Mouse (Mus musculus): ENCODE measurements around the gene 4930404H24Rik. TPM values are rescaled to one million over a fixed set of nuclear protein-coding genes. Genes with fewer than 3 reads are reported as not detected.

Gene 4930404H24Rik
- total RNA-seq, 2 experiments from 2014 or later: not detected

DNA sequence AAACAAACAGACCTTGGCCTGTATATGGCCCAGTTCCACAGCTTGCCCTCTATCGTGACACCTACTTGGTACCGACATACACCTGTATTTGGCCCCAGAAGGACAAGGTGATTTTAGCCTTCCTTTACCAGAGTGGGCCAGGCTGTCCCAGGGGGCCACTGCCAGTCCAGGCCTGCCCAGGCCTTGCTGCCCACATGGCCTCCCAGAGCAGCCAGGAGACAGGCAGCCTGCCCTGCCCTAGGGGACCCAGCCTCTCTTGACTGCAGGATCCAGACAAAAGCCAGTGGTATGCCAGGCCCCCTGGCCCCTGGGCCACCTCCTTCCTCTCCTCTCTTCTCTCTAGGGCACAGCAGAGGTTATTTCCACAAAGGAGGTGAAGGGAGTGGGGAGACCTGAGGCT, 15.4 kb downstream of the 4930404H24Rik start:
- no peak for ATAC-seq (replicated peaks; ENCODE audit: poor library complexity)

DNA sequence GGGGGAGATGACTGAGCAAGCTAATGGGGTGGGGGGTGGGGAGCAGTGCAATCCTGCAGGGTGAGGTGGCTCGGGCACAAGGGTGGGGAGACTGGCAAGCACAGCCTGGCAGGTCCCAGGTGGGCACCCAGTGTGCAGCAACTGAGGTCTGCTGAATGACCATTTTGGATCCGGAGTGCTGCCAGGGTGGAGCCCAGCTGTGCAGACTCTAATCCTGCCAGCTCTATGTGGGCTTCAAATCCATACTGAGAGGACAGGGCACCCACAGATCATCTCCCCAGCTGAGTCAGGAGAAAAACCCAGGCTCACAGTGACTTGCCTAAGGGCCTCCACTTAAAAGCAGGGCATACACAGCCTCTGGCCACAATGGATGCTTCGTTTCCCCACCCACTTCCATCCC, 15.8 kb downstream of the 4930404H24Rik start:
- no peak for ATAC-seq (replicated peaks; ENCODE audit: poor library complexity)

DNA sequence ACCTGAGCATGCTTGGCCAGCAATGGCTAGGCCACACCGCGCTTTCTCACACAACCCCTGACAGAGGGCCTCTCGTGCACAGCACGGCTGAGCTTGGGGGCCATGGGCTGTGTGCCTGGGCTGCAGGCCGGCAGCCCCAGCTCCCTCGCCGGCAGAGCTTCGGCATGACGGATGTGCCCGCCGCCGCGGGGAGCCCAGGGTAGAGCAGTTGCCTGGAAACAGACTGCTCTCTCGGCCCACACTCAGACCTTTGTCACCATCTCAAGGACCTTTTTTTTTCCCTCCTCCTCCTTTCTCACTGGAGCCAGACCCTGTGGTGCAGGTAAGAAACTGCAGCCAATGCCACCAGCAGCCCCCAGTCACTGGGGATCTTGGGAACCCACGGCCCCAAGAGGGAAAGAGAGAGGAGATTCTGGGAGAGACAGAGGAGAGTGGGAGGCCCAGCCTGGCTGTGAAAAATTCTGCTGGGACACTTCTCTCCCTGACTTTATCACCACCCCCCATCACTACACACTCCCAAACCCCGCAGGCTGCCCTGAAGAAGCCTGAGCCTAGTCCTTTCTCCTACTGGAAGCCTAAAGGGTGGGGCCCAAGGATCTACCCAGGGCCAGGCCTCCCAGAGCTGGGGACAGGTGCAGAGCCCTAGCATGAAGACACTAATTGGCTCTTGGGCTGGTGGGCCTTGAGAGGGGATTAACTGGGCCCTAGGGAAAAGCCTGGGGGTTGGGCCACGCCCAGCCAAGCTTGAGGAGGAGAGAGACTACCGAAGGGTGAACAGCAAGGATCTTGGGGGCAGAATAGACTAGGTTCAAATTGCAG, 16.8 kb downstream of the 4930404H24Rik start:
- no peak; the same call in 1 of the 2 replicates for ATAC-seq (replicated peaks; ENCODE audit: poor library complexity)

DNA sequence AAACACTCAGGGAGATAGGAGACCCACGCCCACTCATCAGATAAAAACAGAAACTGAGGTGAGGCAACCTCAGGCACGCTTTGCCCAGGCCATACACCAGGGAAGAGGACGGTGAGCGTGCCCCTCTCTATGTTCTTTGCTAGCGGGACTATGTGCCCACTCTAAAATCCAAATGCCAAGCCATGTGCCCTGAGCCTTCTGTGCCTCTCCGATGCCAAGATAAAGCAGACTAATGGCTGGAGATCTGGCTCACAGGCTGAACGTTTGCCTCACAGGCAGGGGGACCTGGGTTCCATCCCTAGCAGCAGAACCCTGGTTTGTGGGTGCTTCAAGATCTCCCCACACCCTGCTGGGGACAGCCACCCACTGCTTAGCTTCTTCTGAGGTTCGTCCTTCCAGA, 17.5 kb downstream of the 4930404H24Rik start:
- no peak for ATAC-seq (replicated peaks; ENCODE audit: poor library complexity)

DNA sequence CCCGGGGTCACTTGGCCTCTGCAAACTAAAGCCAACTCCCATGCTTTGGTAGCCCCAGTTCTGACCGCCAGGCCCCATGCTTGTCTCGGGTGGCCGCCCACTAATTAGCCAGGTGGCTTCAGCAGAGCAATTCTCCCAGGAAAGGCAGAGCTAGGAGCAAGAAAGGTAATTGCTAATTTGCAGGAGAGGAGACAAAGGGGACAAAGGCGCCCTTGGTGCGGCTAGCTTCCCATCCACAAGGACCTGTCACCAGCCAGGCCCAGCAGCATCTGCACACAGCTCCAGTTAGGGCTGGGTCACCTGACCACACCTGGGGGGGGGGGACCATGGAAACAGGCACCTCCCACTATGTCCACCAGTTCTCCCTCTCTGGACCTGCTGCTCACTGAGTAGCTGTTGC, 19.0 kb downstream of the 4930404H24Rik start:
- no peak for ATAC-seq (replicated peaks; ENCODE audit: poor library complexity)

DNA sequence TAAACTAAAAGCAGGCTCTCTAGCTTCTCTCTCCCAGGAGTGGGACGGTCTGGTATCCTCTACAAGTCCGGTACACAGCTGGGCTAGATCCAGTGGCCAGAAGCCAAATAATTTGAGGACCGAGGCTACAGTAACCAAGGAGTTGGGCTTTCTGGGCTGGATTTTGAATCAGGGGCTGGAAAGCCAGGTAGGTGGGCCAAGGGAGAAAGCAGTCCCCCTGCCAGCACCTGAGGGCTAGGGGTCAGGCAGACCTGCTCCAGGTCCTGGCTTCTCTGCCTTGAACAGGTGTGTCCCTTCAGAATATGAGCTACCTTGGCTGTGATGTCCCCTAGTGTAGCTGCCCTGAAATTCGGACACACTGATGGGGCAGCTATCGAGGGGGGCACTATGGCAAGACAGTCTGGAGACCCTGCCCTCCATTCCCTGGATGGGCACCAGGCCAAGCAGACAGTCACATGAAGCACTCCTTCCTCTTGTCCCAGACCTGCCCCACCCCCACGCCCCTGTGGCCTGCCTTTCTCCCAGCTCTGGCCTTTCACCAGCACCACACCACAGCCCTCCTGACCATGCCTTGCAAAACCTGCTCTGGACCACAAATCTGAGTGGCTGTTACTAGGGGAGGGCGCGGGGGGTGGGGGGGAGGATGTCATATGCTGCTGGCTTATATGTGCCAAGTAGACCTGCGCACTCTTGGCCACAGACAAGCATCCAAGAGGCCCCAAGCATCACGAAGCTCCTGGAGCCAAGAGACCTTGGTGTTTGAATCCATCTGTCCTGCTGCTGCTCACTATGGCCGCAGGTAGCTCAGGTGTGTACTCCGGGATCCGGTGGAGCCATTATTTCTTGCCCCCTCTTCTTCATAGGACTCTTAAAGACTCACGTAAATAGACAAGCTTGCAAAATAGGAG, 20.1 kb downstream of the 4930404H24Rik start:
- peak; percentile 20; the same call in 1 of the 2 replicates for ATAC-seq (replicated peaks; ENCODE audit: poor library complexity)

DNA sequence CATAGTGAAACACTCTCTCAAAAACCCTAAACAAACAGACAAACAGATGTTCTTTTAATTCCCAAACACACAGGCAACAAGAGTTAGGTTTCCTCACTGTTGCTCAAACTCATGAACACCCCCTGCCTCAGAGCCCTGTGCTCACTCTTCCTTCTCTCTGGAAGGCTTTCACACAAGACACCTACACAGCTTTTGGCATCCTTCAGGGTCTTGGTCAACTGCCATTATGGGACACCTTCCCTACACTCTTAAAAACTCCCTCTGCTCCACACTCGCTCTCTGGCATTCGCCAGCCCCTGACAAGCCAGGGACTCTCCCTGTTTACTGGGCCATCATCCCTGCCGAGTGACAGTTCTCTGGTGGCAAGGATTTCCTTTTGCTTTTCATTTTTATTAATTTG, 21.4 kb downstream of the 4930404H24Rik start:
- no peak for ATAC-seq (replicated peaks; ENCODE audit: poor library complexity)

DNA sequence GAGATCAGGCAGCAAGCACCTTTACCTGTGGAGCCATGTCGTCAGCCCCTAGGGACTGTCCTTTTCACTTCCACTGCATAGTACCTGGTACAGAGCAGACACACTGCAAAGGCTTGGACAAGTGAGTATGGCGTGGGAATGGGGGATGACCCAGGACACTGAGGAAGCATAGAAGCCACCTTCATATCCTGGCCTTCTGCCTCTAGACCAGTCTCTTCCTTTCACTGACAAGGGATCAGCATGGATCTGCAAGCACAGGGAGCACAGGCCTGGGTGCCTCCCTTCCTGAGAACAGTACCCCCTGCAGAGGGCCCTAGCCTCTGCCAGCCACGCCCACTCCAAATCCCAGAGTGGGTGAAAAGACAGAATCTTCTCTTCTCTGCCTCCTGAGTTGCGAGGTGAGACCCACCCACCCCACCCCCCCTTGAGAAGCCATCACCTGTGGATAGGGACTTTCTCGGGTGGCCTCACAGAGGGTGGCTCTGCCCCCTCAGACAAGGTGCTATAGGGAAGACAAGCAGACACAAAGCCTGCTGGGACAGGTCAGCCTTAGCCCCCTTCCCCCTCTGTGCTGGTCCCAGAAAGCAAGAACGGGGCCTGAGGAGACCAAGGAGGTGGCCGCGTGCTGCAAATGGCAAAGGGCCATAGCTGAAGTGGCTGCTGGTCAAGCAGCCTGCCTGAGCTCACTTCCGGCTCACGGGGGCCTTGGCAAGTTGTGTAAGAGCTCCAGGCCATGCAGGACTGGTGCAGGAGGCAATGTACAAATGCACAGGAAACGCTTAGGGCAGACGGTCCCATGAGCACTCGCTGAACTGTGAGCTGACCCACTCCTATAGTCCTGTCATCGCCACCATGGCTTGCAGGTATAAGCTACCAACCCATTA, 22.1 kb downstream of the 4930404H24Rik start:
- ATAC-seq (replicated peaks; ENCODE audit: poor library complexity): 0 out of 2 replicates have a peak, but pooled peaks have one; percentile 27

DNA sequence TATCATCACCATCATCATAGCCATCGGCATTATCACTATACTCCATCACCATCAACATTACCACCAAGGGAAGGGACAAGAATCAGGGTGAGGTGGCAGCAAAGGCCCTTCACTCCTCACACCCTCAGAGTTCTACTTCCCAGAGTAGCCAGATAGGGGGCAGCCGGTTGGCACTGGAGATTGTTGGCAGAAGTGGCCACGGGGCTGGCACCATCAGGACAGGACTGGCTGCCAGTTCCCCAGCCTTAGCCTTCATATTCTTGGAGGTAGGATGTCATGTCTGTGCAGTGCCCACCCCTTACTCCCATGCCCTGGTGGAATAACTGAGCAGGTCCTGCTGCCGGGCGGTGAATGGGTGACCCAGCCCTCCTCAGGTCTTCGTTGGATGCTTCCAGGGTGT, 23.0 kb downstream of the 4930404H24Rik start:
- ATAC-seq (replicated peaks; ENCODE audit: poor library complexity): no peak

DNA sequence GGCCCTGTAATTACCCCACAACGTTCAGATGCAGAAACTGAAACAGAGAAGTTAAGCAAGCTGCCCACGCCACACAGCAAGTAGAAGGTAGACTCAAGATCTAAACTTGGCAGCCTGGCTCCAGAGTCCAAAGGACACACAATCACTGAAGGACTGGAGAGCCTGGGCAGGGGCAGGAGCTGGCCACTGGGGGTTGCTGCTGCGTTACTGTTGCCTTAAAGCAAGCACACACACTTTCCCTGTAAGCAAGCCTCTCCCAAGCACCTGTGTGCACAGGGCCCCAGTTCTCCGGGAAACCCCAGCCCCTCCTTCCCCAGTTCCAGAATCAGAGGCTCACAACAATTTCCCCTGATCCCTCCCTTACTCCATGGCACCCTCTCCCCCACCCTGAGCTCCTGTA, 24.4 kb downstream of the 4930404H24Rik start:
- no peak; the same call in 1 of the 2 replicates for ATAC-seq (replicated peaks; ENCODE audit: poor library complexity)

DNA sequence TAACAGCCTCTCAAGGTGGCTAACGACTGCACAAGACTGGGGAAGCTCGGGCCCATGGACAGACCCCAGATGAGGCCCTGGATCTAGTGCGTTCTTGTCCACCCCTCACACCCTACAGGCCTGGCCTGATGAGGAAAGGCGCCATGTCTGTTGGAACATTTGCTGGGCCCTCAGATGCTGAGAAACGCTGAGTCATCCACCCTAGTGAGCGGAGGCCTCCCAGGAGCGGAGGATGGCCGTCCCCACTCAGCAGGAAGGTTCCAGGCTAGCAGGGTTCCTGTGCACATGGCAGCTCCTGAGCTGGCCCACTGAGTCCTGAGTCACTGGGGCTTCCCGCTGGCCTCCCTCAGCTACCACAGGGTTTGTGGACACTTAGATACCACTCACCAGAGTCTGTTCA, 27.5 kb downstream of the 4930404H24Rik start:
- ATAC-seq (replicated peaks; ENCODE audit: poor library complexity): peak; percentile 47

DNA sequence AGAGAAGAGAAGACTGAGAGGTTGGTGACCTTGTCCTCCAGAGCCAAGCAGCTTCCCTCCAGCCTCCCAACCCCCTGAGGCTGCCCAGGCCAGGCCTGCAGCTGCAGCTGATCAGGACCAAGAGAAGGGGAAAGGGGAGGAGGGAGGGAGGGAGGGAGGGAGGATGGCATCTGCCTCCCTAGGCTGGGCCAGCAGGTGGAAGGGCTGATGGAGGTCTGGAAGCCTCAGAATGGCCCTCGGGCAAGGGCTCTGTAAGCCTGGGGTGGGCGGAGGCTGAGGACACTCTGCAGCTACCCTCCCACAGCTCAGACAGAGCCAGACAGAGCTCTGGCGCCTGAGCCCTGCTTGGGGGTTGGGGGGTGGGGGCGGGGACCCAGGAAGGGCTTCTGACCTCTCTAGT, 29.7 kb downstream of the 4930404H24Rik start:
- no peak for ATAC-seq (replicated peaks; ENCODE audit: poor library complexity)

DNA sequence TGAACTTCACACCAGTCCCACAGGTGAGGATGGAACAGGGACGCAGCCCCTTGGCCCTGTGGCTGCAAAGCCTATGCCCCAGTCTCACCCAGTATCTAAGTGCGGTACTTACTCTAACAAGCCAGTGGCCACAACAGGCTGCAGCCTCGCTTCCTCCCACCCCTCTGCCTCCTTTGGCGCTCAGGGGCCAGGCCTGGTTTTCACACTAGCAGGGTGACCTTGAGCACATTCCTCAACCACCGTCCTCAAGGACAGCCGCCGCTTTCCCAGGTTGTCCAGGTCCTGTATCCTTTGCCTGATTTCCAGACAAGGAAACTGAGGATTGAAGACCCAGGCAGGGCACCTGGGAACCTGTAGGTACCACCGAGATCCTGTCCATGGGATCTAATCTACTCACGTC, 30.6 kb downstream of the 4930404H24Rik start:
- ATAC-seq (replicated peaks; ENCODE audit: poor library complexity): no peak

DNA sequence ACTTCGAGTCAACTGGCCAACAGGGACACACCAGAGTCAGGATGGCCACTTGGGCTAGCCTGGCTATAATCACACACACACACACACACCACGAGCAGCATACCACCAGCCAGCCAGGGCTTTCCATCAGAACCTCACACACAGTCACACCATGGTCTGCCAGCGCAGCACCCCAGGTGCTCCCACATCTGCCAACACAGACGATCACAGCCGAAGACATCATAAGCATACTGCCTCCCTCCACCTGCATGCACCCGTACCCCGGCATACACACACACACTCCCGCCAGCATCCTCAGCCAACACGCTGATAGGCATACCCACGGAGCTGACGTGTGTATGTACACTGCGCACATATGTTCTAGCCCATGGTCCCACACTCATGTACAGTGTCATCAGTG, 31.1 kb downstream of the 4930404H24Rik start:
- ATAC-seq (replicated peaks; ENCODE audit: poor library complexity): no peak

DNA sequence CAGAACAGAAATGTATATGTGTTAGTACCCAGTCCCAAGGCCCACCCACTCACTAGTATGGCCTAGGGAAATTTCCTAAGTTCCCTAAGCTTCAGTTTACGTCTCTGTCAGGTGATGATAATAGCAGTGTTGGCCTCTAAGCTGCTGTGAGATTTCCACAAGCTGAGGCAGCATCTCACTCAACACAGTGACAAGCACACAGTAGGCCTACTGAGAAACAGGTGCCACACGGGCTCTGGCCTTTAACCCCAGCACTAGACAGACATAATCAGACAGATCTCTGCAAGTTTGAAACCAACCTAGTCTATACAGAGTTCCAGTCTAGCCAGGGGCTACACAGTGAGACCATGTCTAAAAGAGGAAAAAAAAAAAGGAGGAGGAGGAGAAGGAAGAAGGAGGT, 32.1 kb downstream of the 4930404H24Rik start:
- ATAC-seq (replicated peaks; ENCODE audit: poor library complexity): no peak

DNA sequence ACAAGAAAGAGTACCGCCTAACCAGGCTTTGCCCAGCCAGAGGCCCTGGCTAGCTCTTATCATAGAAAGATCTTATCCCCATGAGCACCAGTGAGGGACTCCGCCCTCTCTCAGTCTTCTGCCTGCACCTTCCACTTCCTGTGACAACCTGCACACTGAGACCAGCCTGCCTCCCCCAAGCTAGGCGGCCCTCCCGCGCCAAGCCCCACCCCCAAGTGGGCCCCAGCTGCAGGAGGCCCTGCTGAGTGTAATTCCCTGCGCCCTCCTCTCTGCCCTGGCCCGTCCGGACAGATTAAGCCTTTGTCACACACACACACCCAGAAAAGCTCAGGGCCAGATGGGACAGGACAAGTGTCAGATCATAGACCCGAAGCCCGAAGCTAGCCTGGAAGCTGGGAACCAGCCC, 33.3 kb downstream of the 4930404H24Rik start:
- peak; percentile 77 for ATAC-seq (replicated peaks; ENCODE audit: poor library complexity)

DNA sequence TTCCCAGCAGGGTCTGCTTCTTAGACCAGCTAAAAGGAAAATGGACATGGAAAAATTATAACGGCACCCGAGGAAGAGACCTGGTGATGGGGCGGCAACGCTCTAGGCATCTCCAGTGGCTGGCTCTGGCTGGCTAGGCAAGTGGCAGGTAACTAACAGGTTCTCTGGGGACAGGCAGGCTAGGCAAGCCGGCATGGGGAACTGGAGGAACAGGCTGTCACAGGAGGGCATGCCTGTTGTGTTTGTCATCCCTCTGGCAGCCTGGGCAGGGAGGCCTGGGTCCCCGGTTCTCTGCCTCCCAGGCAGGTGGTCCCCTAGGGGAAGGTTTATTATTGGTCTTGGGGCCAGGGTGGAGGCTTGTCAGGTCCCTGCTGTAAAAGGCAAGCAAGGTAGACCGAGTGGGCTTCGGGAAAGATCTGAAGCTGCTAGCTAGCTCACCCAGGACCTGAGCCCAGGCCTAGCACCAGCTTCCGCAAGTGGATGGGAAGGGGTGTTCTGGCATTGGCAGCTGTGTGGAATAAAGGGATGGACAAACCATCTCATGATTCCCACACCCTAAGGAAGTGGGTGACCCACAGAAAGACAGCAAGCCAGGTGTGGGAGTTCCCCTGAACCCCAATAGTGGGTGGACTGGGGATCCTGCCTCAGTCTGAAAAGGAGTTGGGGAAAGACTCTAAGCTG, 34.4 kb downstream of the 4930404H24Rik start:
- no peak for ATAC-seq (replicated peaks; ENCODE audit: poor library complexity)

DNA sequence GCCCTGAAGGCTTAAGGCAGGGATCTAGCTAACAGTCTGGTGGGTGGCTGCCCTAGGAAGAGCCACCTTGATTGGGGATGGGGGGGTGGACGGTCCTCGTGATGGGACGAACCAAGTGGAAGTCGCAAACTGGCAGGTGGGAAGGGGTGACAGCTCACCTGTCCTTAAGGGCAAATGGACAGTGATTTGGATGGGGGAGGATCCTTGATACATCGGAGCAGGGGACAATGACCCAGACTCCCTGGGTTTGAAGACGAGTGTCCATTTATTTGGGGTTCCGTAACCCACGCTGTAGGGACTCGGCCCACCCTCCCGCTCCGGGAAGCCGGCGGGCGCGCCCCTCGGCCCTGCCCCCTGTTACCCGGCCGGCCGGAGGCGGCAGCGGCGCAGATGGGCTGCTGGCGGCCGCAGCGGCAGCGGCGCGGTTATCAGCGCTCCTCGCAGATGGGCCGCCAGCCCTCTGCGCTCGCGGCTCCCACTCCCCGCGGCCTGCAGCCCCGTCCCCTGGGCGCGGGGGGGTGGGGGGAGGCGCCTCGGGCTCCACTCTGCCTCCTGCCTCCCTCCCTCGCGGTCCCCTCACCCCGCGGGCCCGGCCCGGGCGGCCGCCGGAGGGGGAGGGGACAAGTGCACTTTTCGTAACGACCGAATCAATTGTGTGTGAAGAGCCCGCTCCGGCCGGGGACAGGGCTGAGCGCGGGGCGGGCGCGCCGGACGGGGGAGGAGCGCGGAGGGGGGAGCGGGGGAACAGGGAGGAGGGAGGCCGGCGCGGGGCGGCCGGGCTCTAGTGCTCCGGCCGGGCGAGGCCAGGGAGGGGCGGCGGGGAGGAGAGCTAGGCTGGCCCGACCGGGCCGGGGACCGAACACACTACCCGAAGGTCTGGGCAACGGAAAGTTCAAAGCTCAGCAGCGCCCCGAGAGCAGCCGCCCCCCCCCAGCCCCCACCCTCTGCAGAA, 35.3 kb downstream of the 4930404H24Rik start:
- peak; percentile 5; the same call in 1 of the 2 replicates for ATAC-seq (replicated peaks; ENCODE audit: poor library complexity)
